Mouse (Mus musculus): ENCODE data around the gene Mapk12. TPM values are rescaled to one million over a fixed set of nuclear protein-coding genes. Genes with fewer than 3 reads are reported as not detected.

Mapk12 gene
- total and polyA plus RNA-seq, 2 experiments = 2.1 to 2.4 TPM

DNA sequence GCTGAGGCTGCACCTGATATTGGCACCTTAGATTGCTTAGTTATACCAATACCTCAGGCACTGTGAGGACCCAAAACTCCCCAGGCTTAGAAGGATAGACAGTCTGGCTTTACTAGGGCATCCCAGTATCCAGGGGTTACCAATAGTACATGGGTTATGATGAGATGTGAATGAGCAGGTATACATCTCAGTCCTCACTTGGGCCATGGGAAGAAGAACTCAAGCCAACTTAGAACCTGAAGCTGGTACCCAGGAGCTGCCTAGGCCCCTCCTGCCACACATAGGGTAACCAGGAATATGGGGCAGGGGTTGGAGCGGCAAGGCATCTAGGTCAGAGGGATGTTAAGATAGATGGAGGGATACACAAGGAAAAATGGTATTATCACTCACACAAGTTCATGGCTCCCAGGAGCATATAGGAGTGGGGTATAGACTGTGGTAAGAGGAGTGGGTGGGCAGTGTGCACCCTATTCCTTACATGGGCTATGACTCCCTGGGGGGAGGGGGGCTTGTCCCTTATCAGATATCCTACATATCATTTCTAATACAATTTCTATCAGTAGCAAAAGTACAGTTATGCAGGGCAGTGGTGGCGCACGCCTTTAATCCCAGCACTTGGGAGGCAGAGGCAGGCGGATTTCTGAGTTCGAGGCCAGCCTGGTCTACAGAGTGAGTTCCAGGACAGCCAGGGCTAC is 3.9 kb downstream of the Mapk12 start:
- Histone ChIP-seq H3K27ac (replicated peaks; ENCODE audit: insufficient read depth, low read depth, low read length) (no peak overlapping the region), H3K27me3 (ENCODE audit: control insufficient read depth, insufficient read depth, low read length) (no peaks in the 10 kb centered on the region), H3K79me2 (ENCODE audit: control insufficient read depth, insufficient read depth, low read length) (no peaks in the 10 kb centered on the region), H3K36me3 (ENCODE audit: control insufficient read depth, insufficient read depth, low read length) (no peaks in the 10 kb centered on the region), H3K4me3 (ENCODE audit: insufficient read depth, low read depth, low read length) (no peak overlapping the region), H3K9ac (ENCODE audit: low read depth, low read length) (no peak overlapping the region), H3K4me1 (ENCODE audit: control insufficient read depth, insufficient read depth, low read length) (no peaks in the 10 kb centered on the region)
- TF ChIP-seq POLR2A (IDR thresholded peaks at IDR 0.05; ENCODE audit: extremely low read depth, insufficient read depth, low read length) (no peak), CTCF (IDR thresholded peaks at IDR 0.05; ENCODE audit: low read depth, low read length) (no peak)
- DNase-seq (ENCODE audit: extremely low read depth, low read depth, low spot score) = no peak
- WGBS = 98% methylated on average over 5 of the region's 5 CpGs

DNA sequence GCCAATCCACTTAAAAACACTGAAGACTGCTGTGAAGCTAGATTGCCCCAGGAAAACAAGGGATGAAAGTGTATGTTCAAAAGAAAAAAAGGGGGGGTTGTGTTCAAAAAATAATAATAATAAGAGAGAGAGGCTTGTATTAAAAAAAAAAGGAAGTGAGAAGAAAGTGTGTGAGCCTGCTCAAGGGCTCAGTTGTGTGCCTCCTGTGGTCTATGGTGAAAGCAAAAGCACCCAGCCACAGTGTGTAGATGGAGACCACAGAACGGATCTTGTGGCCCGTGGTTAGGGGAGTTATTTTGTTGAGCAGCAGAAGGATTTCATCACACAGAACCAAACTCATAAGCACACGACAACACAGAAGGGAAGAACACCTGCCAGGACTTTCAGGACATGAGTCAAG is 9.2 kb downstream of the Mapk12 start:
- Histone ChIP-seq H3K36me3 (ENCODE audit: control insufficient read depth, insufficient read depth, low read length) (no peaks in the 10 kb centered on the region), H3K79me2 (ENCODE audit: control insufficient read depth, insufficient read depth, low read length) (peaks cover 4% of the 10 kb centered on the region; the same call in 1 of the 2 replicates), H3K27ac (replicated peaks; ENCODE audit: insufficient read depth, low read depth, low read length) (no peak overlapping the region), H3K4me1 (ENCODE audit: control insufficient read depth, insufficient read depth, low read length) (peaks cover 7% of the 10 kb centered on the region; the same call in 1 of the 2 replicates), H3K27me3 (ENCODE audit: control insufficient read depth, insufficient read depth, low read length) (no peaks in the 10 kb centered on the region), H3K4me3 (ENCODE audit: insufficient read depth, low read depth, low read length) (no peak overlapping the region), H3K9ac (ENCODE audit: low read depth, low read length) (no peak overlapping the region)
- no peak for TF ChIP-seq CTCF (IDR thresholded peaks at IDR 0.05; ENCODE audit: low read depth, low read length)
- TF ChIP-seq POLR2A (IDR thresholded peaks at IDR 0.05; ENCODE audit: extremely low read depth, insufficient read depth, low read length) = no peak
- no peak for DNase-seq (ENCODE audit: extremely low read depth, low read depth, low spot score)
- WGBS = 76% methylated on average over 3 of the region's 3 CpGs

DNA sequence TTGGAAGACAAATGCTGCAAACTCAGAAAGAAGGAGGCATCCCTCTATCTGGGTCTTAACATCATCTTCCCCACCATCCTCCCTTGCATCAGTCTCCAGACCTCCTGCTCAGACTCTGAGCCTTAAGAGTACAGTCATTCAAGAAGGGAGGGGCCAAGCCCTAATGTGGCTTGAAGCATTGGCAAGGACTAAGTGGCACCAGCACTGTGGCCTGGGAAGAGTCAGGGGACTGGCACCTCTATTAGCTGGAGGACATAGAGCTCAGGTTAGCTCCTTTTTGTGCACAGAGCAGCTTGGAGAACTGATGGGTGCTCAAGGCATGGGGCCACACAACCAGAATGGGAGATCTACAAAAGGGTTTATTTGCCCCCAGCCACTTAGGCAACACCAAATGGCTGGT is 10.3 kb downstream of the Mapk12 start:
- TF ChIP-seq CTCF (IDR thresholded peaks at IDR 0.05; ENCODE audit: low read depth, low read length) = no peak
- no peak for TF ChIP-seq POLR2A (IDR thresholded peaks at IDR 0.05; ENCODE audit: extremely low read depth, insufficient read depth, low read length)
- H3K4me1 ChIP-seq (ENCODE audit: control insufficient read depth, insufficient read depth, low read length) = peaks cover 7% of the 10 kb centered on the region; the same call in 1 of the 2 replicates
- DNase-seq (ENCODE audit: extremely low read depth, low read depth, low spot score) = no peak
- H3K4me3 ChIP-seq (ENCODE audit: insufficient read depth, low read depth, low read length) = no peak overlapping the region
- H3K36me3 ChIP-seq (ENCODE audit: control insufficient read depth, insufficient read depth, low read length) = no peaks in the 10 kb centered on the region
- H3K27me3 ChIP-seq (ENCODE audit: control insufficient read depth, insufficient read depth, low read length) = no peaks in the 10 kb centered on the region
- H3K79me2 ChIP-seq (ENCODE audit: control insufficient read depth, insufficient read depth, low read length) = peaks cover 4% of the 10 kb centered on the region; the same call in 1 of the 2 replicates
- H3K27ac ChIP-seq (replicated peaks; ENCODE audit: insufficient read depth, low read depth, low read length) = no peak overlapping the region
- H3K9ac ChIP-seq (ENCODE audit: low read depth, low read length) = no peak overlapping the region

DNA sequence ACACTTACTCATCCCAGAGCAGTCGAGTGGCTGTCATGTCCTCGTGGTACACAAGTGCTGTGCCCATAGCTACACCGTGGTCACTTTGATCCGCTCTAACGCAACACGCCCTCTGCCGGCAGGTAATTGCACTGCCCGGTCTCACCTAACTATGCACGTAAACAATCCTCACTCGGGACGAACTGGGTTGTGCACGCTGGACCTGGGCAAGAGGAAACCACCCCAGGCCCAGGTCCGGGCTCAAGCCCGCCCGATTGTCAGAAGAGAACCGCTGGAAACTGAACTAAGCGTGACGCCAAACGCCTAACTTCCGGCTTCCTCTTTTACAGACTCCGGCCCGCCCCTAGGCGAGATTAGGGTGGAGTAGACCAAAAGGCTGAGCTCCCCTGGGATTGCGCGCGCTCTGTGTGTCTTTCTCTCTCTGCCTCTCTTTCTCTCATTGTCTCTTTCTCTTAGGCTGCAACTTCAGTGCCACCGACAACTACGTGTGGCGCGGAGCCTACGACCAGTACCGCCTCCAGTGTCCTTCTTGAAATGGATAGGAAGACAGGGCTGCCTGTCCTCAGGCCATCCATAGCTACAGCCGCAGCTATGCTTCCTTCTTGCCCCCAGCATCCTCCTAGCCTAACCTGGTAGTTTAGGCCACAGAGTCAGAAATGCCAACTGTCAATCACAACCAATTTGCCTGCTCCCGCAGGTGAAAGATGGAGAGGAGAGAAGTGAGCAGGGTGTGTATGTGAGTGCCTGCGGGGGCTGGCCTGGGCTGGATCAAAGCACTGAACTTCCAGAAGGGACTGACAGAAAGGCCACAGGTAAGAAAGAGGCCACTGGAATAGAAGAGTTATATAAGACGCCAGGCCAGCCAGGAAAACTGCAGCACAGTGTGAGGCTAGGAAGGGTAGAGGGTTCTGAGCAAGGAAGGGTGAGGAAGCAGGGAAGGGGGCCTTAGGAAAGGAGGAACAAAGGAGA is 11.8 kb downstream of the Mapk12 start, which contains the start of gene Hdac10:
Hdac10 (minus strand) TSS at position 319 of the 969 bp plus-strand sequence.
- TF ChIP-seq POLR2A (IDR thresholded peaks at IDR 0.05; ENCODE audit: extremely low read depth, insufficient read depth, low read length) (no peak), CTCF (IDR thresholded peaks at IDR 0.05; ENCODE audit: low read depth, low read length) (peak; percentile 99)
- peak; percentile 80 for DNase-seq (ENCODE audit: extremely low read depth, low read depth, low spot score)
- Histone ChIP-seq H3K4me1 (ENCODE audit: control insufficient read depth, insufficient read depth, low read length) (peaks cover 7% of the 10 kb centered on the region; the same call in 1 of the 2 replicates), H3K79me2 (ENCODE audit: control insufficient read depth, insufficient read depth, low read length) (peaks cover 4% of the 10 kb centered on the region; the same call in 1 of the 2 replicates), H3K27me3 (ENCODE audit: control insufficient read depth, insufficient read depth, low read length) (no peaks in the 10 kb centered on the region), H3K4me3 (ENCODE audit: insufficient read depth, low read depth, low read length) (peak within 1 kb of the TSS; percentile 69), H3K27ac (replicated peaks; ENCODE audit: insufficient read depth, low read depth, low read length) (peak within 1 kb of the TSS; percentile 84), H3K9ac (ENCODE audit: low read depth, low read length) (peak within 1 kb of the TSS; percentile 72), H3K36me3 (ENCODE audit: control insufficient read depth, insufficient read depth, low read length) (no peaks in the 10 kb centered on the region)
- WGBS = 4% methylated on average over 36 of the region's 36 CpGs

DNA sequence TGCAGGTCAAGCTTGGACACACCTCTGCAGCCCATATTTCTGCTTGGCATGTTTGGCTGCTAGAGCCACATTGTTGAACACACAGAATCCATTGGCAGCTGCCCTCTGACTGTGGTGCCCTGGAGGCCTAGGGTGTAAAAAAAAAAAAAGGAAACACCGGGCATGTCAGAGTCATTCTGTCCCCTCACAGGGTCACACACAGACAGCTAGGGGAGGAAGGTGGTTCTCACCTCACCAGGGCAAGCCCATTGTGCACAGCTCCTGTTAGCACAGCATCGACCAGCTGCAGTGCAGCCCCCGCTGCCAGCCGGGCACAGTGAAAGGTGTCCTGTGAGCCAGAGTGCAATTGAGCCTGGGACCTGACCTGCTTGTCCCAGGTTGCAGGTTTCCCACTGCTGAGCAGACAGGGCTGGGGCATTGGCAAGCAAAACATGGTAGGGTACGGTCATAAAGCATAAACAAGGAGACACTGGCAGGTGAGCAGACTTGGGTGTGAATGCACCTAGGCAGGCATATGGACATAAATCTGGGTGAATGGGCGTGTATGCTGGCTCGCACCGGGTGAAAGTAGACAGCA is 13.1 kb downstream of the Mapk12 start:
- no peak overlapping the region for H3K27ac ChIP-seq (replicated peaks; ENCODE audit: insufficient read depth, low read depth, low read length)
- no peak for DNase-seq (ENCODE audit: extremely low read depth, low read depth, low spot score)
- H3K4me1 ChIP-seq (ENCODE audit: control insufficient read depth, insufficient read depth, low read length) = peaks cover 12% of the 10 kb centered on the region
- TF ChIP-seq POLR2A (IDR thresholded peaks at IDR 0.05; ENCODE audit: extremely low read depth, insufficient read depth, low read length) (no peak), CTCF (IDR thresholded peaks at IDR 0.05; ENCODE audit: low read depth, low read length) (no peak)
- no peak overlapping the region for H3K4me3 ChIP-seq (ENCODE audit: insufficient read depth, low read depth, low read length)
- H3K79me2 ChIP-seq (ENCODE audit: control insufficient read depth, insufficient read depth, low read length) = peaks cover 6% of the 10 kb centered on the region; the same call in 1 of the 2 replicates
- H3K9ac ChIP-seq (ENCODE audit: low read depth, low read length) = 0 out of 2 replicates have a peak overlapping the region, but pooled peaks have one; percentile 1
- WGBS = 82% methylated on average over 8 of the region's 8 CpGs
- no peaks in the 10 kb centered on the region for H3K36me3 ChIP-seq (ENCODE audit: control insufficient read depth, insufficient read depth, low read length)
- no peaks in the 10 kb centered on the region for H3K27me3 ChIP-seq (ENCODE audit: control insufficient read depth, insufficient read depth, low read length)

All from liver, adult 2 months (tissue).